Mouse (Mus musculus) megakaryocyte, embryonic 14.5 days (primary cell): ENCODE results near the gene Lrrc39. TPM values are rescaled to one million over a fixed set of nuclear protein-coding genes. Genes with fewer than 3 reads are reported as not detected.

Source experiments
- H3K27me3 ChIP-seq: replicated peaks from 2 replicates; pipeline ENCODE3; 2012; ENCODE audit warnings: inconsistent platforms
- H3K36me3 ChIP-seq: replicated peaks from 2 replicates; pipeline ENCODE3; 2012; ENCODE audit warnings: low read length, inconsistent platforms, mixed read lengths
- H3K4me1 ChIP-seq: 2 replicates; pipeline ENCODE4 v1.6.1; 2012; ENCODE audit warnings: inconsistent platforms
- H3K4me3 ChIP-seq: replicated peaks from 2 replicates; pipeline ENCODE3; 2012; ENCODE audit warnings: moderate library complexity, mild to moderate bottlenecking, inconsistent platforms
- H3K9me3 ChIP-seq: 2 replicates; pipeline ENCODE4 v1.6.1; 2012; ENCODE audit warnings: inconsistent platforms
- FLI1 ChIP-seq: IDR thresholded peaks from 2 replicates; pipeline ENCODE4 v1.6.1; 2012; ENCODE audit warnings: low read length, inconsistent platforms, mixed read lengths
- GATA1 ChIP-seq: IDR thresholded peaks from 3 replicates; pipeline ENCODE4 v1.6.1; 2012; ENCODE audit warnings: mixed read lengths, low read length, inconsistent platforms, borderline replicate concordance
- polyA plus RNA-seq: library from polyadenylated mRNA; stranded (reverse); fragments of >175 nt; gene quantifications from 2 replicates; pipeline ENCODE4 v1.2.3, GENCODE M21; 2012; ENCODE audit warnings: low replicate concordance; ENCODE audit not compliant: insufficient read depth

Gene Lrrc39
- polyA plus RNA-seq, 1 experiment, result 0.19 TPM

- Histone ChIP-seq H3K27me3 (no peaks in the 10 kb centered on the region), H3K9me3 (no peaks in the 10 kb centered on the region), H3K4me3 (no peak overlapping the region), H3K36me3 (peaks cover 45% of the 10 kb centered on the region), H3K4me1 (peaks cover 21% of the 10 kb centered on the region)
- no peak for TF ChIP-seq GATA1
- TF ChIP-seq FLI1, result no peak
Measured at GRCm38 (mm10) chr3:116604570-116604969, 41.8 kb downstream of the Lrrc39 start.

- TF ChIP-seq FLI1 (no peak), GATA1 (no peak)
- peaks cover 71% of the 10 kb centered on the region for H3K36me3 ChIP-seq
- H3K4me3 ChIP-seq, result no peak within 1 kb of the TSS
- no peaks in the 10 kb centered on the region for H3K27me3 ChIP-seq
- H3K9me3 ChIP-seq, result no peaks in the 10 kb centered on the region
- peaks cover 16% of the 10 kb centered on the region for H3K4me1 ChIP-seq
Measured at GRCm38 (mm10) chr3:116614295-116614892, 51.6 kb downstream of the Lrrc39 start, which contains the start of gene Trmt13. Gene Trmt13 (minus strand): TSS chr3:116614587.

- Histone ChIP-seq H3K4me1 (peaks cover 22% of the 10 kb centered on the region), H3K36me3 (peaks cover 69% of the 10 kb centered on the region), H3K9me3 (no peaks in the 10 kb centered on the region), H3K27me3 (no peaks in the 10 kb centered on the region), H3K4me3 (no peak overlapping the region)
- TF ChIP-seq FLI1 (no peak), GATA1 (no peak)
Measured at GRCm38 (mm10) chr3:116615318-116616068, 52.7 kb downstream of the Lrrc39 start.

- Histone ChIP-seq H3K9me3 (no peaks in the 10 kb centered on the region), H3K27me3 (no peaks in the 10 kb centered on the region), H3K36me3 (peaks cover 70% of the 10 kb centered on the region), H3K4me1 (peaks cover 43% of the 10 kb centered on the region), H3K4me3 (no peak overlapping the region)
- TF ChIP-seq FLI1 (no peak), GATA1 (no peak)
Measured at GRCm38 (mm10) chr3:116618855-116619254, 56.1 kb downstream of the Lrrc39 start.

GRCm38 (mm10) chr3:116620636-116621370 is 58.0 kb downstream of the Lrrc39 start:
- Histone ChIP-seq H3K4me1 (peaks cover 32% of the 10 kb centered on the region), H3K9me3 (no peaks in the 10 kb centered on the region), H3K4me3 (peak overlapping the region; percentile 47), H3K27me3 (no peaks in the 10 kb centered on the region), H3K36me3 (peaks cover 51% of the 10 kb centered on the region)
- TF ChIP-seq FLI1 (no peak), GATA1 (no peak)

- peaks cover 27% of the 10 kb centered on the region for H3K4me1 ChIP-seq
- peaks cover 60% of the 10 kb centered on the region for H3K36me3 ChIP-seq
- no peaks in the 10 kb centered on the region for H3K27me3 ChIP-seq
- TF ChIP-seq GATA1 (no peak), FLI1 (no peak)
- no peak overlapping the region for H3K4me3 ChIP-seq
- H3K9me3 ChIP-seq, result no peaks in the 10 kb centered on the region
Measured at GRCm38 (mm10) chr3:116622641-116623040, 59.9 kb downstream of the Lrrc39 start.

GRCm38 (mm10) chr3:116631459-116631858 is 68.7 kb downstream of the Lrrc39 start:
- no peak overlapping the region for H3K4me3 ChIP-seq
- no peaks in the 10 kb centered on the region for H3K27me3 ChIP-seq
- TF ChIP-seq FLI1 (no peak), GATA1 (no peak)
- H3K9me3 ChIP-seq, result no peaks in the 10 kb centered on the region
- H3K36me3 ChIP-seq, result peaks cover 87% of the 10 kb centered on the region
- peaks cover 33% of the 10 kb centered on the region for H3K4me1 ChIP-seq

Other genes with a start within 250 kb of the Lrrc39 start
- 0.91 and 2.2 TPM in 2 replicates for gene Cdc14a, start 138.9 kb upstream of the Lrrc39 start, polyA plus RNA-seq
- gene Rtca, start 54.8 kb upstream of the Lrrc39 start, polyA plus RNA-seq, result 39.0 and 44.2 TPM in 2 replicates
- gene Dbt, start 49.9 kb upstream of the Lrrc39 start, polyA plus RNA-seq, result 0.78 TPM in 1 of 2 replicates, not detected in the other
- 1.4 and 2.0 TPM in 2 replicates for gene Sass6, start 32.0 kb downstream of the Lrrc39 start, polyA plus RNA-seq
- 0.64 and 6.4 TPM in 2 replicates for gene Trmt13, start 51.6 kb downstream of the Lrrc39 start, polyA plus RNA-seq
- gene Mfsd14a, start 99.7 kb downstream of the Lrrc39 start, polyA plus RNA-seq, result 7.1 TPM in 1 of 2 replicates, not detected in the other
- gene Gm43191, start 118.3 kb downstream of the Lrrc39 start, polyA plus RNA-seq, result not detected in 2 replicates
- 4.1 and 4.5 TPM in 2 replicates for gene Slc35a3, start 149.9 kb downstream of the Lrrc39 start, polyA plus RNA-seq
- gene Agl, start 245.2 kb downstream of the Lrrc39 start, polyA plus RNA-seq, result 0.34 and 1.0 TPM in 2 replicates